ENCODE assay signal across 13 mouse cellular contexts in the genomic region with DNA sequence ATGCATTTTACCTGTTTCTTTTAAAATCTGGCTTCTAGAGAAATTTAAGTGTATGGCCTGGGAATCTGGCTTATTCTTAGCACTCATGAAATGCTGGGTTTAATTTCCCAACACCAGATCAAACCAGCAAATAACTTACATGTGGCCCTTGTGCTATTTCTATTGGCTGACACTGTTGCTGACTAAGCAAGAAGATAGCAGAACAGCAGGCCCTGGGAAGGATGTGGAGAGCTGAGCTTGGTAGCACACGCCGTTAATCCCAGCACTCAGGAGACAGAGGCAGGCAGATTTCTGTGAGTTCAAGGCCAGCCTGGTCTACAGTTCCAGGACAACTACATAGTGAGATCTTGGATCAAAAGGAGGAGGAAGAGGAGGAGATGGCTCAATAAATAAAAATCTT.
"Had no signal": no experiment of that assay in that cellular context is flagged by ENCODE, and none has a peak within 500 bp of the region (broad histone marks: within the 10 kb centered on the region; RNA-seq: fewer than 3 reads in every experiment).

No protein-coding gene starts in this region.

- DNase-seq: kidney, adult 11 months; kidney, adult 8-10 months; kidney, postnatal 14 days; layer of hippocampus, postnatal 36 days; liver, embryonic 13.5 days; lung, embryonic 14.5 days; thymus, adult 18-20 months; thymus, postnatal 36 days had no signal

- H3K27ac ChIP-seq: left cerebral cortex, adult 2 months; liver, embryonic 13.5 days; macrophage; midbrain, embryonic 13.5 days had no signal

- H3K4me2 ChIP-seq: liver, embryonic 13.5 days; lung, embryonic 14.5 days; midbrain, embryonic 13.5 days had no signal

- H3K27me3 ChIP-seq: liver, embryonic 13.5 days; midbrain, embryonic 13.5 days had no signal

- ATAC-seq: lung, postnatal 0 days; midbrain, embryonic 13.5 days; midbrain, embryonic 16.5 days had no signal

- H3K9me3 ChIP-seq: liver, embryonic 13.5 days; midbrain, embryonic 13.5 days had no signal

- H3K9ac ChIP-seq: liver, embryonic 13.5 days; lung, embryonic 14.5 days; midbrain, embryonic 13.5 days had no signal

- H3K4me3 ChIP-seq: left cerebral cortex, adult 2 months; liver, embryonic 13.5 days; midbrain, embryonic 13.5 days had no signal
